Mouse (Mus musculus) adrenal gland, postnatal 10 days (tissue): Measurements from ENCODE around the gene Tbccd1. TPM values are rescaled to one million over a fixed set of nuclear protein-coding genes. Genes with fewer than 3 reads are reported as not detected.

Experiments used
- DNase-seq: peaks from one replicate; pipeline ENCODE4 v3.0.0; 2021; ENCODE audit warnings: mixed read lengths
- total RNA-seq, 2 experiments: library from RNA; stranded (reverse); gene quantifications; 2 replicates each; pipeline ENCODE4 v1.2.3; 2021

The Tbccd1 gene
- total RNA-seq, 2 experiments from 2014 or later = 16.8 to 20.4 TPM

GRCm38 (mm10) chr16:22872397-22872796, 14.9 kb upstream of the Tbccd1 start:
- DNase-seq = no peak

DNA sequence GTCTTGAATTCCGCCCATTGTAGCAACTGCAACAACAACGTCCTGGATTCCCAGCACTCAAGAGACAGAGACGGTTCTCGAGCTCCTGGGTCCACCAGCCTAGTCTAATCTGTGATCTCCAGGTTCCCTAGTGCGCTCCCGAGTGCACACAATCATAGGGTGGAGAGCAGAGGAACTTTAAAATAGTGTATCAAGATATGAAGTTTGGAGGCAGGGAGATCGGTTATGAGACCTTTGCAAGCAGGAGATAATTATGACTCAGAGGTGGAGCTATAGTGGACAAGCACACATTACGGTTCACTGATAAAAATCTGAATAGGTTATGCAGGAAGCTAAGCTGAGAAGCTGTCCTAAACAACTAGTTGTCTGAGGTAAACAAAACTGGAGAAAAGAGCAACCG, 696 bp downstream of the Tbccd1 start:
- DNase-seq = no peak

DNA sequence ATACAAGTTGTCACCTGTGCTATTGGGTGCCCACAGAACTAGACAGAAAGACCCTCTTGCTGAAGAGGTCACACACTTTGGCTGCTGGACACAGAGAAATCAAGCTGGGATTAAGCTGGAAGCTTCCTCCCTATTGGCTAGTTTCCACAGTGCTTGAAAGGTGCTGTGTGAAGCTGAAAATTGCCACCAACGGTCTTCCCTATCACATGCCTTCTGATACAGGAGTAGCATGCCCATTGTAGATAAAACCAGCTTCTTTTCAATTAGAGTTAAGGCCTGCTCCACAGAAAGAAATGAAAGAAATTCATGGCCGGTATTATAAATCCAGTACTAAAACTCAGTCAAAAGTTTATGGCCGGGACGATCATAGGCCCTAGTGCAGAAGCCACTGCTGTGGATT, 4.8 kb downstream of the Tbccd1 start:
- no peak for DNase-seq

GRCm38 (mm10) chr16:22848331-22848730, 9.1 kb downstream of the Tbccd1 start:
- no peak for DNase-seq

DNA sequence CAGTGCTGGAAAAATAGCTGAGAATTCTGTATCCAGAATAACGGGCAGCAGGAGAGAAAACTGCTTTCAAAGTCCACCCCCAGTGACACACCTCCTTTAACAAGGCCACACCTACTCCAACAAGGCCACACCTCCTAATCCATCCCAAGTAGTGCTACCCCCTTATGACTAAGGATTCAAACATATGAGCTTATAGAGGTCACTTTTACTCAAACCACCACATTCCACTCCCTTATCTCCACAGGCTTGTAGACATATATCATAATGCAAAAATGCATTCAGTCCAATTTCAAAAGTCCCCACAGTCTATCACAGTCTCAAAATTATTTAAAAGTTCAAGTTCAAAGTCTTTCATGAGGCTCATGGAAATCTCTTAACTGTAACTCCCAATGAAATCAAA, 9.8 kb downstream of the Tbccd1 start:
- DNase-seq = no peak

DNA sequence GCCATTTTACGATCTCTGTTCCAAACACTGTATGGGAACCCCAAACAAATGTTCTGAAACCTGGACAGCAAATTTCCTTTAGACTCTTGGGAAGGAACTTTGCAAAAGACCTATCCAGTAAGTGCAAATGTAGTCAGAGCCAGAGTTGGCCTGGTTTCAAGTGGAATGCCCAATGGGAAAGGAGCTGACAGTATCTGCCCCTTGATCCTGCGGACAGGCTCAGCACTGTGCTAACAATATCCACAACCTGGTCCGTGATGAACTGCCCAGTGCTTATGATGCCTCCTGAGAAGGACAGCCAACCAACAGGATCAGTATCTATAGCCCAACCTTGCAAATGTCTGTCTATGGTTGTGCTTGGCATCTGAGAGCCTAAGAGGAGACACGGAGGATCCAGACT, 12.0 kb downstream of the Tbccd1 start:
- DNase-seq = peak; percentile 62

- DNase-seq = no peak
Measured at GRCm38 (mm10) chr16:22844834-22845233, 12.6 kb downstream of the Tbccd1 start.

DNA sequence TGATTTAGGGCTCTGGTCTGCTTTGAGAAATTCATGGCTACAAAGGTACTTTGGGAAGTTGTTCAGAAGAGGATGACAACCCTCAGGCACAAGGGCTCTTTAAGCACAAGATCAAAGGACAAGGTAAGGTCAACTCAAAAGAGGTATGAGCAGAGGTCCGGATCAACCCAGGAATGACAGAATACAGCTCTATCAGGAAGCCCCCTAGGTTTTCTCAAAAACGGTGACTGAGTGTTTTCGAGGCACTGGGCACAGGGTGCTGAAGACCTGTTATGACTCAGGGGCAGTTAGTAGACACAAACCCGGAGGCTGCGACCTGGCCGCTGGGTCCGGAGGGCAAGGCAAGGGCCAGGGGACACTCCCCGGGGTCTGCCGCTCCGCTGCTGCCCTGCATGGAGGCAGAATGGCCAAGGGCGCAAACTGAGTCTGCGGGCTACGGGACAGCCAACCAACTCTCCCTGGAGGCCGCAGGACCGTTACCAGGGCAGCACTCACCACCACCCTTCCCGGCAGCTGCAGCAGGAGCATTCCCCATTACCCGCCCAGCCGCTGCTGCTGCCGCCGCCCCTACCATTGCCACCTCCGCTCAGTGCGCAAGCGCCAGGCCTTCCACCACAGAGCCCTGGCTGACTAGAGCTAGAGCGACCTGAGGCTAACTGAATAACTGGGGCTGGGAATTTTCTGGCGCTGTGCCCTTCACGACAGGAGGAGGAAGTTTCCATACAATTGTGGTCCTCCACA, 13.2 kb downstream of the Tbccd1 start:
- DNase-seq = peak; percentile 89

DNA sequence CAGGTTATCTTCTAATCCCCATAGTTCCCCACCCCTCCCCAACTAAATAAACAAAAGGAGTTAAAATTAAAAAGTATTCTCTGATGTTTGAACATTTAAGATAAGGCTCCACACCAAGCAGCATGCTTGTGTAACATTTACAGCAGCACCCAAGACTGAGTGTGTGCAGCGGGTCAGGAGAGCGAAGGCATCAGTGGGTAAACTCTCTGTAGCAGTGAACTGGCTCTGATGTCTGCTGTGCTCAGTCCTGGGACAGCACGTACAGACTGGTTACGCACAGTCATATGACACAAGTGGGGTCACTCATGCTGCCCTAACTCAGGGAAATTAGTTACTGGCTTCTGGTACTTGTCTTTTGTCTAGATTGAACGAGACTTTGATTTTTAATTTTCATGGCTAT, 14.6 kb downstream of the Tbccd1 start:
- no peak for DNase-seq

GRCm38 (mm10) chr16:22839146-22839857, 18.2 kb downstream of the Tbccd1 start:
- DNase-seq = no peak

GRCm38 (mm10) chr16:22832932-22833525, 24.4 kb downstream of the Tbccd1 start:
- DNase-seq = no peak

DNA sequence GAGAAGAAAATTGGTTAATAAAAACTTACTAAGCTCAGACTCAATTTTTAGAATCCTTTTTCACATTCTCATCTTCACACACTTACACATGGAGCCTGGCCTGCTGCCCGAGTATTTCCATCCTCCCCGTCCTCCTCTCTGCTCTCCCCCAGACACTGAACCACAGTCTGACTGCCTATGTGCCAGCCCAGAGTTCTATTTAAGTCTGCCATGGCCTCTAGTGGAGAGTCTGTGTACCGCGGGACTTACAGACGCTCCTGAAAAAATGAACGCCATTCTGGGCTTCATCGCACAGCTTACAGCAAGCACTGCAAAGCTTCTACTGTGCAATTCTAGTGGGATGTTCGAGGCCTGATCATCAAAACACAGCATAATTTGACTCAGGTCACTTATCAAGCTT, 36.7 kb downstream of the Tbccd1 start:
- no peak for DNase-seq

DNA sequence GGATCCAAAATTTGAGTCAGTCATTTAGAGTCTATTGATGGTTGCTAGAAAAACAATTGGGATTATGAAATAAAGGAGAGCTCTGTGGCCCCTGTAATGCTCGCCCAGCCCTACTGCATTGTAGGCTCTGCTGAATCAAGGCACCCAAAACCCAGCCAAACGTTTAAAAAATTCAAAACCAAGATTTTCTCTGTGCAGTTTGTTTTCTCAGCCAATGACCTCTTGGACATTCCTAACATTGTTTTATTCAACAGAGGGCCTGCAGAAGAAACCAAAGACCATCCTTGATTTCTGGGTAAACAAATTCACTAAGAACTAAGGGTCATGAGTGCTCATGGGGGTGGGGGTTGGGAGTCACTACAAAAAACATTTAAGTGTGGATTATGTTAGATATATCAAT, 46.0 kb downstream of the Tbccd1 start, which contains the start of gene Crygs:
Gene Crygs, minus strand, starts transcription at position 101 of the 400 bp plus-strand sequence.
- no peak for DNase-seq

- peak; percentile 70 for DNase-seq
Measured at GRCm38 (mm10) chr16:22807468-22808070, 49.9 kb downstream of the Tbccd1 start.

DNA sequence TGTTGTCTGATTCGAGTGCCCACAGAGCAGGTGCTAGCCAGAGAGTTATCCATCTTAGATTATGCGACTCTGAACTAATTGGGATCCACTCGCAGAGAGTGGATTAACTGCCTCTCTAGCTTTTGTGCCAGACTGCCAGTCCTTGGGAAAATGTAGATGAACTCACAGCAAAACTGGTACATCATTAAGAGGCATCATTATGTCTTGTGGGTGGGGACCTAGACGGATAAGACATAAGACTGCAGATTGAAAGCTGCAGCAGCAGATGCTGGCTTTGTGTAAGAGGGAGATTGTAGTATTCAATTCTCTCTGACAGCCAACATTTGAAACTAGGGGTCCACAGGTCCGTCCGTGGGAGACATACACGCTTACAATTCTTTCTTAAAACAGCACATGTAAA, 54.7 kb downstream of the Tbccd1 start:
- no peak for DNase-seq

DNA sequence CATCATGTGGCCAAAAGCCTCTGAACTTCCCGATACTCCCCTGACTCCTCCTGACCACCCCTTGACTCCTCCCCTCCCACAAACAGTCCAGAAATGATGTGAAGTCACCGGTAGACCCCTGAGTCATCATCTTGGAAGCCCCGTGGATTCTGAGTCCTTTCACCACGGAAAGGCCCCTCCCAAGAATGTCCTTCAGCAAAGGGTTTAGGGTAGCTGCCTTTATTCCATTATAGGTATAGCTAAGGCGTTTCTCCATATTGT, 56.7 kb downstream of the Tbccd1 start:
- DNase-seq = no peak

- DNase-seq = no peak
Measured at GRCm38 (mm10) chr16:22800026-22800848, 57.2 kb downstream of the Tbccd1 start.

- no peak for DNase-seq
Measured at GRCm38 (mm10) chr16:22798520-22798919, 58.9 kb downstream of the Tbccd1 start.

GRCm38 (mm10) chr16:22797521-22797920, 59.9 kb downstream of the Tbccd1 start:
- no peak for DNase-seq

- DNase-seq = peak; percentile 57
Measured at GRCm38 (mm10) chr16:22795497-22795896, 62.0 kb downstream of the Tbccd1 start.

DNA sequence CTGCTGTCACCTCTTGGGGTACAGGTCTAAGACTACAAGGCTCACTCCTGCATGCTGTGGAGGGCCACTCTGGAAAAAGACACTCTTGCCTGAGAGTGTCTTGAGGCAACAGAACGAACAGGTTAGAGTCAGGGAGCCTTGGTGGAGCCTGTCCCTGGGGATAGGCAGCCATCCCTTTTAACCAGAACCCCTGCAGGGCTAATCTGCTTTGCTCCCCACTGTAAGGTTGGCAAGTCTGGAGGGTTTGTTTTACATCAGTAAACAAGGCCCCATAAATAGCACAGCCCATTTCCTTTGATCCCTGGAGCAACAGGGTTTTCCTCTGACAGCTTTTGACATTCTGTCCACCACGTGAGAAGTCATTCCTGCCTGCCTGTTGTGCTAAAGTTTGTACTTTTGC, 66.2 kb downstream of the Tbccd1 start:
- no peak for DNase-seq

DNA sequence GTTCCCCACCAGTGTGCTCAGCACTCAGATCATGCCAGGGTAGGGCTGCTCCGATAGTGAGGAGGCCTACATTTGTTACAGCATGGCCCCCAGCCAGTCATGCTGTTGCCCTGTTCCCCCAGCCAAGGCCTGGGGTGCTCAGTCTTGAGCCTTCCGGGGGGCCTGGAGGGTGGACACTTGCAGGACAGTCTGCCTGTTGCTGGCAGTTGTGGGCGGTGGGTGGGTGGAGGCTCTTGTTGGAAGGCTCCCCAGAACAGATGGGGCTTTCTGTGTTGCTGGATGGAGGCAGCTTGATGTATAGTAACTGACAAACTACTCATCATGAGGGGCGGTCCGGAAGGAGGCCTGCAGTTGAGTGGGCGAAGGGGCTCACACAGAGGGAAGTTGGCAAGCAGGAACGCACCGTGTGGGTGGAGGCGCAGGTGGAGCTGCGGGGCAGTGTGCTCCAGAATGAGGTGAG, 67.5 kb downstream of the Tbccd1 start:
- no peak for DNase-seq
